ENCODE assay signal across 8 mouse cellular contexts in the genomic region with DNA sequence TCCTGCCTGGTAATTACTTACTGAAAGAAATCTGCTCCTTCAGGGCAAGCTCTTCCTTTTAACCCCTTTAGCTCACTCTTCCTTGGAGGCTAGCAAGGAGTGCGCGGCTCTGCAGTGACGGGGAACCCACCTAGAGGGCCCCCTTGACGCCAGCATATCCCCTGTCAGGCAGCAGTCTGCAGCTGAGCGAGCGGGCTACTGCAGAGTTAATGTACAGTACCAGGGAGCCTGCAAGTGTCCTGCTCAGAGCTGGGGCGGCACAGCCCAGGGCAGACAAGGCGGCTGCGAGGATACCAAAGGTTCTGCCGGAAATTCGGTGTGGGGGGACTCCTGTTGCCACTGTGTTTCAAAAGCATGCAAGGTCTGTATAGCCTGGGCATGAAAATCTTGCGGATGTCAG.
DNase-seq lines count a peak whose midpoint lies in the region; ATAC-seq lines count a peak whose summit lies in the region.

No protein-coding gene starts in this region.

- peak; percentile 81 to 93 for DNase-seq in adrenal gland, adult (ENCODE audit: inconsistent age in 2 of 2, low spot score in 1 of 2)
- peak; percentile 88 for DNase-seq in embryo, embryonic 10.5 days (ENCODE audit: low spot score)
- DNase-seq in gastrocnemius, postnatal 25 days: peak; percentile 85
- peak; percentile 90 for DNase-seq in intestine, embryonic 14.5 days (ENCODE audit: low spot score)
- peak; percentile 88 to 89 for DNase-seq in left cerebral cortex, postnatal 10 days (ENCODE audit: extremely low spot score in 1 of 2, low spot score in 2 of 2)
- peak; percentile 94 for DNase-seq in right cerebral cortex, postnatal 10 days (ENCODE audit: low spot score in 2 of 2)
- DNase-seq in urinary bladder, postnatal 10 days (ENCODE audit: low spot score): peak; percentile 16

- H3K36me3 ChIP-seq in intestine, embryonic 14.5 days (ENCODE audit: control insufficient read depth, insufficient read depth, low read length): no peaks in the 10 kb centered on the region
- no peaks in the 10 kb centered on the region for H3K36me3 ChIP-seq in megakaryocyte, embryonic 14.5 days (replicated peaks; ENCODE audit: low read length)

- peak overlapping the region; percentile 80 for H3K4me2 ChIP-seq in intestine, embryonic 14.5 days (ENCODE audit: low read length)

- H3K9ac ChIP-seq in intestine, embryonic 14.5 days (ENCODE audit: low read length): peak overlapping the region; percentile 44

- ATAC-seq in intestine, embryonic 14.5 days (replicated peaks; ENCODE audit: low FRiP score, low TSS enrichment, low read depth): peak; percentile 94

- no peaks in the 10 kb centered on the region for H3K9me3 ChIP-seq in intestine, embryonic 14.5 days (ENCODE audit: control insufficient read depth, low read length)
- no peaks in the 10 kb centered on the region for H3K9me3 ChIP-seq in megakaryocyte, embryonic 14.5 days

- peak overlapping the region; percentile 83 for H3K27ac ChIP-seq in intestine, embryonic 14.5 days (ENCODE audit: low read depth)

- H3K27me3 ChIP-seq in intestine, embryonic 14.5 days (replicated peaks; ENCODE audit: control insufficient read depth, insufficient read depth, low read length): no peaks in the 10 kb centered on the region
- peaks cover 9% of the 10 kb centered on the region for H3K27me3 ChIP-seq in megakaryocyte, embryonic 14.5 days (replicated peaks)

- peak overlapping the region; percentile 45 for H3K4me3 ChIP-seq in intestine, embryonic 14.5 days (ENCODE audit: low read depth, low read length)
- peak overlapping the region; percentile 89 for H3K4me3 ChIP-seq in megakaryocyte, embryonic 14.5 days (replicated peaks)

- intact Hi-C loops in left cerebral cortex, postnatal 10 days (cut with DNase I): loop anchor here (5.0 kb wide), 2 partner anchors 106 to 166 kb away; no protein-coding TSS in a partner anchor

- under 1% methylated on average over 12 of the region's 12 CpGs for WGBS in intestine, embryonic 14.5 days

- peaks cover 9% of the 10 kb centered on the region for H3K4me1 ChIP-seq in intestine, embryonic 14.5 days (replicated peaks; ENCODE audit: control insufficient read depth, insufficient read depth, low read length)
- peaks cover 11% of the 10 kb centered on the region for H3K4me1 ChIP-seq in megakaryocyte, embryonic 14.5 days

Comparison
In these comparisons a context has a peak if more than half of its experiments do, and no peak if none do; other contexts are left out.
1. Peak in every context shown above with its lines: DNase-seq, ATAC-seq, H3K4me3 ChIP-seq and H3K27ac ChIP-seq.
2. DNase-seq: peak in every context shown above with its lines; median percentile 94 in right cerebral cortex, postnatal 10 days; 90 in intestine, embryonic 14.5 days; 88 in left cerebral cortex, postnatal 10 days; 88 in embryo, embryonic 10.5 days; 87 in adrenal gland, adult; 85 in gastrocnemius, postnatal 25 days; 16 in urinary bladder, postnatal 10 days.